Mouse (Mus musculus) thymus, postnatal 36 days (tissue): ENCODE results near the gene Dagla.

ENCODE experiments used
- DNase-seq, 2 experiments: peaks; one replicate each; pipeline ENCODE4 v3.0.0; 2022; ENCODE audit warnings: mixed read lengths in 2 of 2

Dagla gene

DNA sequence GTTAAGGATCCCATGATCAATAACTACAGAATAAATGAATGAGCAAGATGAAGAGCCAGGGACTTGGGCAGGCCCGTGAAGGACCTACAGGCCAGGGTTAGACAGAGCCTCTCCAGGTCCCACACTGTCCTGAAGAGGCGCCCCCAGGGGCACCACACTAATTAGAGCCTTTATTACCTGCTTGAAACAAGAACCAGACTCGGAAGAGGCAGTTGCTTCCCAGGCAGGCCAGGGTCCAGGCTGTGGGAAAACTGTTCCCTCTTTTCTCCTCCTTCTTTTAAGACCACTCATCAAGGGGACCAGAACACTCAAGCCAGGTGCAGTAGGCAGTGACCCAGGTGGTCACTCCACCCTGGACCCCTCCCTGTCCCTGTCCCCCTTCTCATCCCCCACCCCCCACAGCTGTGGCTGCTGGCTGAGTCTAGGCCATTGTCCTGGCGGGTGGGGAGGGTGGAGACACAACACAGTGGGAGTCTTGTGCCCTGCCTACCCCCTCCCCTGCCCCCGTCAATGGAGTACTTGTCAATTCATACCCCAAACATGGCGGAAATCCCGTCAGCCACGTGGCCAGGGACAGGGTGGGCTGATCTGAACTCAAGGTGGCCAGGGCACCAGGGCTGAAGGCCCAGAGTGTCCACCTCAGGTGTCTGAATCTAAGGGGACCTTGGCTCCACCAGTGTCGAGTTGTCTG, 72.2 kb downstream of the Dagla start:
- no peak for DNase-seq

DNA sequence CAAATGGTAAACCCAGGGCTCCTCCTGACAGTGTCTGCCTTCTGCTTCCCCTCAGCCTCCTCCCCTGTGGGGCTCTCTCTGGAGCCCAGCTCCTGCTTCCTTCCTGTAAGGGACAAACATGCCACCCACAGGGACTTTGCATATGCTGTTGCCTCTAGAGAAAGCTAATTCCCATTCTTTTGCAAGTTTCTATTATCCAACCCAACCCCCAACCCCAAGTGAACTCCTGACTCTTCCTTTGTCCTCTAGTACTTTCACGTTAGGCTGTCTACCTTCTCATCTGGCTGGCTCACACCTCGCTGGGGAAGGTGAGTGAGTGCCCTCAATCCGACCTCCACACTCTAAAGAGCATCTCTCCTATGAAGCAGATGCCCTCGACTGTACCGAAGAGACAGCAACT, 72.8 kb downstream of the Dagla start:
- DNase-seq: no peak

DNA sequence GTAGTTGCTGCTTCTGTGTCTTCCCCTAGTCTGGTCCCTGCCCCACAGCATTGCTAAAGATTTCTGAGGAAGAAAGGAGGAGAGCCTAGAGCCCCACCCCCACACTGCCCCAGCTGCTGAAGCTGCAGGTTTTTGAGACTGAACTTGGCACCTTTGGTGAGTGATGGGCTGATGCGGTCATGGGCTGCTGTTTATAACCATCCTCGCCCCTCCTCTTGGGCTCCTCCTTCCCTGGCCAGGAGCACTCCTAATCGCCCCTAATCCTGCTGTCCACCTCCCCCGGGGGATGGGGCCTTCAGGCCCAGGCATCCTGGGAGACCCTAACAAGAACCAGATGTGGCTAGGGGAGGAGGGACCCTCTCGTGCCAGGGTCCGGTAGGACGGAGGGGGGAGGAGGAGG, 73.7 kb downstream of the Dagla start:
- no peak for DNase-seq

DNA sequence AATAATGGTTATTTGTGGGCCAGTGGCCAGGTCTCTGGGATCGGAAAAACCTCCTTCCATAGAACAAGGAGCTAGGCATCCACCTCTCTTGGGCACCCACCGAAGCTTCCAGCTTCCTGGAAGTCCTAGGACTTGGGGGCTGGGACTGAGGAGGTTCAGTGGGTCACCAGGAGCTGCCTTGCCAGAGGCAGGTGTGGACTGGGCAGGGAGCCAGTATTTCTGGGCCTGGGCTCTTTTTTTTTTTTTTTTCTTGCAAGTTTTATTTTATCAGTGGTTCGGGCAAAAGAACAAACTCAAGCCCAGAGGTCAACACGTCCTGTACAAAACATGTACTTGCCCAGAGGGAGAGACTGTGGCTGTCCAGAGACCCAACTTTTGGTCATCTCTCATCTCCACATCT, 78.9 kb downstream of the Dagla start:
- DNase-seq: no peak

DNA sequence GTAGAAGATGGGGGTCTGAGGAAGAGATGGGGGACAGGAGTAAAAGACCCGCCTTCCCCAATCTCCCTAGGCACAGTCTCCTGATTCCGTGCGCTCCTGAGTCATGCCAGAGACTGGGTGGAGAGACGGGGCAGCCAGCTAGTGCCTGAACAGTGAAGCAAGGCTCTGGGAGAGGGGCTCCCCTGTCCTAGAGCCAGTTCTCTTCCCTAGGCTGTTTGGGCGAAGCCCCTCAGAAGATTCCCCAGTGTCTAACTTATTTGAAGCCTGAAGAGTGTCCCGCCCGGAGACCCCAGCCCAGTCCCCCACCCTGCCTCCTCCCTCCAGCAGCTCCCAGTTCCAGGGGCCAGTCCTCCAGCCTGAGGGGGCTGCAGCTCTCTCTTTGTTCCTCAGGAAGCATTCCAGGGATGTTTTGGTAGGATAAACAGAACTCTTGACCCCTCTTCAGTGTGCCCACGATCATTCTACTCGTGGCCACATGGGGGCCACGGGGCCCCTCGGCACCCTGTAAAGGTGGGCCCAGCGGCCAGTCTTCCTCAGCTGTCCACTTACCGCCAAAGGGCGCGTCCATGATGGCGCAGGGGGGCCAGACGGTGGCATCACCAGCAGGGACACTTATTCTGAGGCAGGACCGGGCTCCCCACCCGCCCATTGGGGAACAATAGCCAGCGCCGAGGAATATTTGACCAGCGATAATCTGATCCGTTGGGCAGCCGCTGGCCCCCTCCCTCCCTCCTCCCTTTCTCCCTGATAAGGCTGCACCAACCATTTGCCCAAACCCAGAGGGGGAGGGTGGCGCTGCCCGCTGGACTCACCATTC, 79.8 kb downstream of the Dagla start:
- DNase-seq: no peak

DNA sequence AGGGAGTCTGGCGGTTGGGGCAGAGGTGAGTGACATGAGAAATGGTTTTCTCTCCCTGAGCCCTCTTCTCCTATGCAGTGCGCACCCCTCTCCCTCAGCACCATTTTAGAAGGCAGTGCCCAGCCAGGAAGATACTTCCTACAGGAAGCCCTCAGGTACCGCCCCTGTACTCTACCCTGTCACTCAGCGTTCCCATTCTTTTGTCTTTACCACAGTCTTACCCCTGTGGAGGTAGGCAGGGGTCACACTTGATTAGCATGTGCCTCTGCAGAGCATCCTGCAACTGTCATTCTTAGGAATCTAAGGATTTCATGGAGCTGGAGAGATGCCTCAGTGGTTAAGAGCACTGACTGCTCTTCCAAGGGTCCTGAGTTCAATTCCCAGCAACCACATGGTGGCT, 81.1 kb downstream of the Dagla start:
- no peak for DNase-seq

DNA sequence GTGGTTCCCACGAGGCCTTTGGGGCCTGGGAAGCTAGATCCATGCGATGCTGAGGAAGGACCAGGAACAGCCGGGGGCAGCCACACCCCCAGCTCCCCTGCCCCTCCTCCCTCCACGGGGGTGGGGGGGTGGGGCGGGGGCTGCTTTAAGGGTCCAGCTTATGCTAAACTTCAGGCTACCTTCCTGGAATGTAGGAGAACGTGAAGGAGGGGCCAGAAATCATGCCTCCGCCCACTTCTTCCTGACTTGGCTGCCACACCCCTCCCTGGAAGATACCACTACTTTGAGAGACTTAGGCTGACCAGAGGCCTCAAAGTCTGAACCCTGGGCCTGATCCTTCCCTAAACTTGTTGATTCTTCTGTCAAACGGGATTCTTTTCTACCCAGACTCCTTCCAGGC, 82.0 kb downstream of the Dagla start:
- no peak for DNase-seq

DNA sequence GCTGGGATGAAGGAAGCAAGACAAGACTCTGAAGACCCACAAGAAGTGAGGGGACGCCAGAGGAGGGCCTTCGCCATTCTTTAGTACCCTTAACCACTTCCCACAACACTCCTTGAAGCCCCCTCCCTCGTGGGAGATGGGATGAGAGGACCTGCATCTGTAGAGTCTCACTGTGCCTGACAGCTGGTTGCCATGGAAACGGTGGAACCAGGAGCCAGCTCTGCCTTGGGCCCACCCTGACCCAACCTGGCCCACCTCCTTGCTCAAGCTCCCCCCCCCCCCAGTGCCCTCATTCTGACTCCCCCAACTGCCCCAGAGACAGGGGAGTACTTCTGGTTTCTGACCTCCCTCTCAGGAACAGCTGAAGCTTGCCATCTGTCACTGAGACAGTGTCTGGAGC, 83.1 kb downstream of the Dagla start:
- DNase-seq: no peak

DNA sequence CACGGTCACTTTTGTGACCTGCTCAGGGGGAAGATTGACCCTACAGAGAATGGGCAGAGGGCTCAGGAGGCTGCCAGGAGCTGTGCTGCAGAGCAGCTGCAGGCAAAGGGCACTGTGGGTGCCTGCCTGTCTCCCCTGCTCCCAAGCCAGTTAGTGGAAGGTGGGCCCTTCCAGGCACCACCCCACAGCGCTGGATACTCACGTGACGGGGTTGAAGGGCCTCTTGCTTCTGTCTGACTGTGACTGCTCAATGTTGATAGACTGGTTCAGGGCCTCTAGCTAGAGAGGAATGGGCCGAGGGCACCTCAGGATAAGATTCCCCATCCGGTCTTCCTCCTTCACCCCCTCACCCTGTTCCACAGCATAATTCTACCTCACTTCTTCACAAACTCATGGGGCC, 85.1 kb downstream of the Dagla start:
- no peak for DNase-seq

DNA sequence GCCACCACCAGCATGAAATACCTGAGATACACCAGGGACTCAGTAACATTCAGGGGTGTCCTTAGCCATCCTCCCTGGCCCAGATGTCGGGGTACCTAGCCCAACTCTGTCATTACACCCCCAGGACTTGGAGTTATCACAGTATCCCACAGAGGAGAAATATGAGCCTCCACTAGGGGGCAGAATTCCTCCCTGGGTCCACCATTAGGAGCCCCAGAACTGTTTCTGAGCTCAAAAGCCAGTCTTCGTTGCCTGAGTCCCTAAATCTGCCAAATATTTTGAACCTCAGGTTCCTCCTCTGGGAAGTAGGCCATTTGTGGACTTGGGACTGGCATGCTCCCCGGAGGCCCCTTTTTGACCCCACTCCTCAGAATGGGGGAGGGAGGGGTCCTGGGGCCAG, 85.6 kb downstream of the Dagla start:
- DNase-seq: peak in 1 of 2 experiments; percentile 13

DNA sequence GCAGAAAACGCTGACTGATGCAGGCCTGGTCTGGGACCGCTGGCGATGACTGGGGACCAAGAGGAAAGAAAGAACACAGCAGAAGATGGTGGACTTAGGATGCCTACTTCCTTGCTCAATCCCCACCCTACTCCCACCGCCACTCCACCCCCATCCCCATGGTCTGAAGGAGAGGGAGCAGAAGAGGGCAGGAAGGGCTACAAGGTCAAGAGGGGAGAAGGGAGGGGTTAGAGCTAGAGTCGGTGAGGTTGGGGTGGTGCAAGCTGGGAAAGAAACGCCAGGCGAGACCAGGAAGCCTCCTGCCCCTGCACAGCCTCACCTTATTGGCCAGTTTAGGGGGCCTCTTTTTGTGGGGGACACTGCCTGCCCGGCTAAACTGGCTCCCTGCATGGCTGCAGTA, 88.6 kb downstream of the Dagla start:
- DNase-seq: no peak

DNA sequence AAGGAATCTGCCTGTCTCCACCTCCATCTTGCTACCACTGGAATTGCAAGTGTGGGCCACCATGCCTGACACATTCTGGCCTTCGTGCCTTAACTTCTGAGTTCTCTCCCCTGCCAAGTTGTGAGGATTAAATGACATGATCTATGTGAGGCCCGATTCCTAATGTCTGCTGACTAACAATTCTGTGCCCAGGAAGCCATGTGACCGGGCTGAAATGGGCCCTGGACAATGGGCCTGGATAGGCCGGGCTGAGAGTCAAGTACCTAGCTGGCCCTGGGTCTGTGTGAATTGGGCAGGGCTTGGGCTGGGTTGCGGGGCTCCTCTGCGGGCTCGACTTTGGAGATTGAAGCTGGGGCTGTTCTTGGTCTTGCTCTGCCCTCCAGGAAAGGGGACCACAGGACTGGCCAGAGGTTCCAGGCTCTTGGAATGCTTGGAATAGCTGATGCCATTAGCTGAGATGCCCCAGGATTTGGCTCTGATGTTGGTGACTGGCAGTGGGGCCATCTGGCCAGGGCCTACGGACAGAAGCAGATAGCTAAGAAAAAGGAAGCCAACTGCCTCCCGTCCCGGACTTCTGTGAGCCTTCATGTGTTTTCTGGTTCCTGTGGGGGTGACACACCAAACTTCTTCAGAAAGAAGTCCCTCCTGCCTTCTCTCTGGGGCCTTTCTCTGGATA, 90.7 kb downstream of the Dagla start:
- no peak for DNase-seq

DNA sequence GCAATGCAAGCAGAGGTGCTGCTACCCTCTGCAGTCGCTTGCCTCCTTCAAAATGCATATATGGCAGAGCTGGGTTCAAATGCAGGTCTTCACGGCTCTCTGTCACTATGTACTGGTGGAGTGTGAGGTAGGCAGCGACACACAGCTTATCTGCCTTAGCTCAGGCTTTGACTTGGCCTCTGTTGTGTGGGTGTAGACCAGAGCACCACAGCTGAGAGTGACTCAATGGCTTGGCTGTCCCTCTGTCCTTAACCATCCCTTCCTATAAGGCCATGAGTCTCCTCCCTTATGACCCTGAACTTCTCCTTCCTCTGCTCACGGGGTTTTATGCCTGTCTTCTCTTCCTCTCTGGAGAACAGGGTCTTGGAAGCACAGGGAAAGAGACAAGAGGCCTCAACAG, 93.8 kb downstream of the Dagla start:
- no peak for DNase-seq

DNA sequence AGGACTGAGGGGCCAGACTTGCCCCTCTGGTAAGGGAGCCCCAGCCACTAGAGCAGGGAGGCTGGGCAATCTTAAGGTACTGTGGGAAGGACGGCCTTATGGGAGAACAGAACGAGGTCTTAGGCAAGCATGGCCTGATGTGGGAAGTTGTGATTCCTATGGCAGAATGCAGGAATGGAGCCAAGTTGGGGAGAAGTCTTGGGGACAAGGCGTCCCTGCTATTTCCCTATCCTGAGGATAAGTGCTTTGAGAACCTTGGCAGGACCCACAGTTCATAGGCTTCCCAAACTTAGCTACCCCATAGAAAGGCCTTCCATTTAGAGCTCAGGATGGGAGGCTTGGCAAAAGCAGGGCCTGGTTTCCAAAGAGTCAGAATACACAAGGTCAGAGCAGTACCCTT, 95.8 kb downstream of the Dagla start:
- DNase-seq: no peak

DNA sequence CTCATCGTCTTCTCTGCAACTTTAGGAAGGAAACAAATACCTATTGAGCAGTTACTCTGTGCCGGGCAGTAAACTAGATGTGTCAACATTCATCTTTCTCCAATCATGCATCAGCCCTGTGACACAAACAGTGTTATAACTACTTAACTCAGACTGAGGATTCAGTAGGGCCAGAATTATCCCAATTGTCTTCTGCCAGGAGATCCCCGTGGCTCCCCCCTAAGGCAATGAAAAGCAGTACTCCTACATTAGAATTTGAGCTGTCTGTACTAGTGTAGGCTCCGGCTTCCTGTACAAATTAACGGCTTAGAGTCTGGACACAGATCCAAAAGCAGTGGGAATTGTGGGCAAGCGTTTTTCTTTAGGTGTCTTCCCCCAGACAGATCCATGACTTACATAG, 99.6 kb downstream of the Dagla start:
- DNase-seq: no peak

DNA sequence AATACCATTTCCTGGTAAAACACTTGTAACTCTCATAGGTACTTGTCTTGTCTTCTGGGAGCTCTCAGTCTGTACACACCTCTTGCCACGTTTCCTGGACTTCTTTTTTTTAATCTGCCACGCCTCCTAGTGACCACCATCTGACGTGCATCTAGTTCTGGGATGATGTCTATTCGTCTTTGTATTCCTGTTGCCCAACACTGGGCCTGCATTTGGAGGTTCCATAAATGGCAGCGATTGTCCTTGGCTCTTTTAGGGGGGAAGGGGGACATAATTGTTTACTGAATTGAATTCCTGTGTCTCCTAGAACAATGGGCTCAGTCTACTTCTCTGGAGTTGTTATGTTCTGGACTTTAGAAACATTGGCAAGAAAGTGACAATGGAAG, 100.1 kb downstream of the Dagla start:
- no peak for DNase-seq

DNA sequence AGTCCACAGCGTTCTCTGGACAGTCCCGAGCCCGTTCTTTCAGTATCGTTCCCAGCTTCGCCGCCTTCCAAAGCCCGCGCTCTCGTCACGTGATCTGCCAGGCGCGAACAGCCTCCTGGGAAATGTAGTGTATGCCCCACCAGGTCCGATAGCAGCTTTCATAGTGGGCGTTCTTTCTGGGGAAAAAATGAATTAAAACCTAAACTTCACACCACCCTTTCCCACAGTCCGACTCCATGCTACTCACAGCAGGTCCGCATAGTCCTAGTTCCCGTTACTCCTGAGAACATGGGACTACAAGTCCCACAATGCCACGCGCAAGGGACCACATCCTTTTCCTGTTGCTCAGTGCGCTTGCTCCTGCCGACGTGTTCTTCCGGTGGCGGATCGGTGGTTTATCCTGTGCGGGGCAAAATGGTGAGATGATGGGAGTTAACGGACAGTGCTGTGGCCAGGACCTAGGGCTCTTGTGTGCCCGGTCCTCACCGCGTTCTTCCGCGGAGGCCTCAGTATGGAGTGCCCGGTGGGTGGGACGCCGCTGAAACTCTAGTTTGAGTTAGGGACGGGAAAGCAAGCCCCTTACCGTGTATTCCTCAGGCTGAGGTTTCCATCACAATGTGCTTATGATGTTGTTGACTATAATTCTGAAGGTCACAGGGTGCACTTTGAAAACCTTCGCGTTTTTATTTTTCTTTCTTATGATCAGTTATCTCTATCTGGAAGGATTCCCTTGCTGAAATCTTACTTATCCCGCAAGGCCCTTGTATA, 100.6 kb downstream of the Dagla start, which contains the start of the genes Tmem258 and Fen1:
TSS of gene Tmem258 (plus strand) at position 167 of the 768 bp plus-strand sequence.
TSS of gene Fen1 (minus strand) at position 322 of the 768 bp plus-strand sequence.
- peak; percentile 86 to 92 for DNase-seq

DNA sequence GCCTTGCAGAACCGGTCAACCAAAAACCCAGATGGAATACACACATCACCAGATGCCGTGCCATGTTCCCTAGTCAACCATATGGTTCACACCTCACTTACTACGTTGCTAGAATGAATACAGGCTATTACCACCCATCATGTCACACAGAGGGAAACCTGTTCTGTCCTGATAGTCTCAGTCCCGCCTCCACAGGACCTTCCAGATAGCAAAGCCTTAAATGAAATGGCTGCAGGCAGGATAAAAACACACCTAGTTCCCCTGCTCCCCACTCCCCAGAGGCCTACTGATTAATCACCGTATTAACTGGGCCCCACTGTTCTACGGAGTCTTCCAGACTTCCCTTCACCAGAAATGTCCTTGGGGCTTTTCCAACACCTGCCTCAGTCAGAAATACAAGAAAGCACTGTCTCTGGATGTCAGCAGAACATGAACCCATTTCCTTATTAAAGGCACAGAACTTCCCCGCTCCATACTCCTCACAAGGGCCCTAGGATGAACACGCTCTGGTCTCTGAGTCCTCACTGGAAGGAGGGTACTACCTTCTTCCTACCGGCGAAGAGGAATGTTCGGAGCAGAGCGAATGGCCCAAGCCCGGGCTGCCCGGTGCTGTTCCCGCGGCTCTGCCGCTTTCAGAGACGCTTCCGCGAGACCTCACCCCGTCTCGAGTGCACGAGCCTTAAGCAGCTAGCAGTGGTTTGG, 101.4 kb downstream of the Dagla start:
- no peak for DNase-seq

DNA sequence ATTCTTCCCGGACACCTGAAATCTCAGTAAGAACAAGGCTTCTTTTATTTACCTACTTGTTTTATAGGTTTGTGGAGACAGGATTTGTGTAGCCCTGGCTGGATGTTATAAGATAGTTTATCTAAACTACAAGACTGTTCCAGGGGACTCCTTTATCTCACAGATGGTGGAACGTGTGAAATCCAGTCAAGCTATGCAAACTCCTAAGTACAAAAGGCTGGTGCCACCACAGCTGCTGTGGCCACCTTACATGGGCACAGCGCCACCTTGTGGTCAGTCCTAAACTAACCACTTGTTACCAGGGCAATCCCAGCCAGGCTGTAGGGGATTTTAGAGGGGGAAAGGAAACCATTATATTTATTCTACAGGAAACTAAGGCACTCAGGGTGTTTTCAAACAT, 106.0 kb downstream of the Dagla start:
- DNase-seq: peak; percentile 66 to 69

DNA sequence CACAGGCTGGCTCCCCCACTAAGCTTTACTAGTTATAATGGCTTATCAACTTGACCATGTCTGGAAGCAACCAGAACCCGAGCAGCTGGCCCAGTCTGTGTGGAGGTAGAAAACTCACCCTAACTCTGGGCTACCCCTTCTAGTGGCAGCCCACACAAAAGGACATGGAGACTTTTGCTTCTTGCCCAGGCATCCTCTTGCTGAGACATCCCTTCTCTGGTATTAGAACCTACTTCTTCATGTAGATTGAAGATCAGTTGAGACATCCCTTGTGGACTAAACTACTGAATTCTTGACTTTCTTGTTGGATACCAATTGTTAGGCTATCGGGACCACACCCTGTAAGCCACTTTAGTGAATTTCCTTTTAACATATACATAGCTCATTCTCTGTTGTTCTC, 106.4 kb downstream of the Dagla start:
- DNase-seq: no peak

DNA sequence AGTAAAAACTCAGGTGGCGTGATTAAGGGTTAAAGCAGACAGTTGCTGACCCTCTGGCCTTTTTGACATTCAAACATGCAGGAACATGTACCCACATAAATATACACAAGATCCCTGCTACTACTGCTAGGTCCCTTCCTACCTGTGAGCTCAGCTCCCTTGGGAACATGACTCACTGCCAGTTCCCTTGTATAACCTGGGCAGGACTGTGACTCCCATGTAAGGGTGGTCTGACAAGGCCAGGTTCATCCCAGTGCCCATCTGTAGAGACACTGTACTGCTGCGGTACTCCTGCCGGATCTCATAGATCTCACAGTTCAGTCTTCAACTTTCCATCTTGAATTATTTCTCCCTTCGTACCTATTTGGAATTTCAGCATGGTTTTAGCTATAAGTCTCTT, 107.5 kb downstream of the Dagla start:
- no peak for DNase-seq
